Mouse (Mus musculus) heart, postnatal 25 days (tissue): Measurements from ENCODE around the gene Ankdd1a. TPM values are rescaled to one million over a fixed set of nuclear protein-coding genes. Genes with fewer than 3 reads are reported as not detected.

Experiments
- DNase-seq: peaks from one replicate; pipeline ENCODE4 v3.0.0; 2022; ENCODE audit warnings: low spot score
- intact Hi-C: fragments of 180-260 bp; cut with DNase I; formaldehyde crosslinking; loops from one replicate; pipeline ENCODE4 v1.15.1; 2025
- total RNA-seq, 2 experiments: library from RNA; stranded (reverse); gene quantifications; 2 replicates each; pipeline ENCODE4 v1.2.3; 2021

The Ankdd1a gene
- total RNA-seq, 2 experiments from 2014 or later = not detected

DNA sequence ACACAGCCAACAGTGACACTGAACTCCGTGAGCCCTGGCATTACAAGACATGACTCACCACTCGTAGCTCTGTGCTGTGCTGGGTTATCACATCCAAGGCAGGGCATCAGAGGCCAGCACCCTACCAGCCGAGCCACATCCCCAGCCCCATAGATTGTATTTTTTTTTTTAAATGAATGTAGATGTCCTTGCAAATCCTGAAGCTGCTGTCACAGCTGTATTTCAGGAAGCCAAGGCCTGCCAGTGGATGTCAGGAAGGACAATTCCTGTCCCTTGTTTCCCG, 26.4 kb upstream of the Ankdd1a start:
- no peak for DNase-seq

DNA sequence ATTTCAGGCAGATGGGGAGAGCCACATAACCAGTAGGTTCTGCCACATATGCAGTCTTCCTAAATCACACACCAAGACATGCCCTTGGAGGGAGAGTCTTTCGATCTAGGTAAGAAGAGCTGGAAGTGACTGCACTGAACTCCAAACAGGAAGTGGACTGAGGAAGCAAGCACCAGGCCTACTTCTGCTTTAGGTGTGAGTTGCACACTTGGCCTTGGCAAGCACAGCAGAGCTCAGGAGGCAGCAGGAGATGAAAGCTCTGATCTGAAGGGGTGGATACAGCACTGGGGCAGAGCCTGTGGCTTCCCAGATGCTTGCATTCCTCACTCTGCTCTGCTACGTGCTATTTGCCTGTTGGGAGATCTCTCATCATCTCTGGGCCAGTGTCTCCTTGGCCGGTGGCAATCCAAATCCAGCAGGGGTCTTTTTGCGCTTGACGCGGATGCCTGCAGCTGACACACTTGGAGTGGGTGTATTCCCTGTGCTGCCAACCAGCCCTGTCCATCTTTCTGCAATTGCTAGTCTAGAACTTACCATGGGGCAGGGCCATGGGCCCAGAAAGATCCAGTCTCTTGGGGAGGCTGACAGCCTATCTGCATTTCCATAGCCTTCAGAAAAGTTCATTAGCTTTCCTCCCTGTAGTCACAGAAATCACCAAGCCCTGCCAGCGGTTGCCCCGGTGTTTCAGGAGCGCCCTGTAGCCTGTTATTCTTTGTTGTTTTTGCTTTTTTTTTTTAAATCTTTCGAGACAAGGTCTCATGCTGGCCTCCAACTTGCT, 25.8 kb upstream of the Ankdd1a start:
- intact Hi-C loops = no loop called here
- DNase-seq = no peak

More for the DNA sequence above, 26.4 kb upstream of the Ankdd1a start:
- intact Hi-C loops = no loop called here

DNA sequence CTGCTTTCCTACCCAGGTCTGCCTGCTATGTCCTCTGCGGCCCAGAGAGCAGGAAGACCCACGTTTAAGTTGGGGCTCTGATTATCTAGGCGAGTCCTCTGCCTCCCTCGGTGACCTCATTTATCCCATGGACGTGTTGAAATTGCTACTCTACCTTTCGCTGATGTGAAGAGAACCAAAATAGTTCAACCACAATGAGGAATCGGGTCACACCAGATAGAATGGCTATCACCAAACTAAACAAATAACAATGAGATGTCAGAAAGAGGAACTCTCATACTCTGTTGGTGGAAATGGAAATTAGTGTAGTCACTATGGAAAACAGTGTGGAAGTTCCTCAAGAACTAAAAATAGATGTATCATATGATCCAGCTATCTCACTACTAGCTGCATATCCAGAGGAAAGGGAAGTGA, 22.1 kb upstream of the Ankdd1a start:
- intact Hi-C loops = no loop called here
- no peak for DNase-seq

DNA sequence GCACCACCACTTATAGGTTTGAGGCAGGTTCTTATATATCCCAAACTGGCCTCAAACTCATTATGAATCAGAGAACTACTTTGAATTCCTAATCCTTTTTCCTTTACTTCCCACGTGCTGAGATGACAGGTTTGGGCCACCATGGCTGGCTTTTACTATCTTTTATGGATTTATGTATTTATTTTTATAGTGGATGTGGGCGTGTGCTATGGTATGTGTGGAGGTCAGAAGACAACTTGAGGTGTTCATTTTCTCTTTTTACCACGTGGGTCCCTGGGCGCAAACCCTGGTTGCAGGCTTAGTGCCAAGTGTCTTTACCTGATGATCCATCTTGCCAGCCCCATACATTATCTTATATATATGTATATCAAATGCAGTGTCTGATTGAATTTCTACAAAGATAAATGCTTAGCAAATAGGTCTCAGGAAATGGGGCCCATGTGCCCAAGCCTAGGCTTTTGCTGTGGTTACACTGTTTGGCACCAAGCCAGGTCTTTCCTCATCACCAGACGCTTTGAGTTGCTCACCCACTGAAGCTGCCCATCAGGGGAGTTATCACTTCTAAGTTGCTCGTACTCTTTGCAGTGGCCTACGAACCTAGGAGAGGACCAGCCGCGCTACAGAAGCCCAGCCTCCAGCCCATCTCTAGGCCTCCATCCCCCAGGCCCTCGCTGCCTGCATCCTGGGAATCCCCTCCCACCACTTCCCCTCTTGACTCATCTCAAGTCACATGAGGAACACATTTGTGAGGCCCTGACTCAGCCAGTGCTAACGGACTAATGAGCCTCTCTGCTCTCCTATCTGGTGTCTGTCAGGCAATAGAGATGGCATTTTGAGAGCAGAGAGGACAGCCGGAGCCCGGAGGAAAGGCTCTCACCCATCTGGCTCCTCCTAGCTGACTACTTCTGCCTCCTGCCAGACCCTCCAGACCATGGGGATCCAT, 21.4 kb upstream of the Ankdd1a start:
- DNase-seq = no peak
- intact Hi-C loops = no loop called here

DNA sequence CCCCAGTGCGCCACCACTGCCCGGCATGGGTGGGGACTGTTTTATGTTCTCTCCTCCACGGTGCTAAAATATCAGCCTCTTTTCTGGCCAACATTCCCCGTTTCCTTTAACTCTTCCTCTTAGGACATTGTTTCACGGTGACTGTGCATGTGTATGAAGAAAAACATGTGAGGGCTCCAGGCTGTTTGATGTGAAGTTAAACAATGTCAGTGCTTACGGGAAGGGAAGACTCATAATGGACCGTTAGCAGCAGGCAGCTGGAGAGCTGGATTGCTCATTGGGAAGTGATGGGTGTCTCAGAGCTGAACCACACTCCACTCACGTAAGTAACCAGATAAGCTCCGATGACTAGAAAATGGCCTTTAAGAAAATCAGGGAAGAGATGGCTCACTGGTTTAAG, 19.7 kb upstream of the Ankdd1a start:
- DNase-seq = no peak
- intact Hi-C loops = no loop called here

DNA sequence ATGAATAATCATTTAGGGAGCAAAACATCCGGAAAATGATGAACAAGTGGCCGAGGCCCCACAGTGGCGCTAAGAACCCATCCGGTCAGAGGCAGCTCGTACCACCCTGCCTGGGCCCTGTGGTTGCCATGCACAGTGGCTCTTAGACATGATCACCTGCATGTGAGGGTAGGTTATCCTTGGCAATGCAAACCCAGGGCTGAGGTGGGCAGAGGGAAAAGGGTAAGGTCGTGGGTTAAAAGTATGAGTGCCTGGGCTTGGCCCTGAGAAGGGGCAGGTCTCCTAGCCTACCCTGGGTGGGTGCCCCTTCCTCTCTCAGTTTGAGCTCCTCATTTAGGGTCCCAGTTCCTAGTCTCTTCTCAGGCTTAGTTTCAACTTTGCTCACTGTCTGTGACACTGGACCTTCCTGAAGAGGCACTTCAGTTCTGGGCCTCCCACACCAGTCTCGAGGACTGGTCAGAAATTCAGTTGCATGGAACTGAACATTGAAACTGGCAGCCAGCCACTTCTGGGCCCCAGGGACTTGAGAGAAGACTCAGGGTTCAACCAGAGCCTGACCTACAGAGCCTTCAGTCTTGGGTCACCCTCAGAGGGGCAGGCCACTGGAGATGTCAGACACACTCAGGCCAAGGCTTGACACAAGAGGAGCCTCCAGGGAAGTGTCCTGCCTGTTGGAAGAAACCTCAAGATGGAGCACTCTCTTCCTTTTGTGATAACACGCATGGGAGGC, 18.1 kb upstream of the Ankdd1a start:
- DNase-seq = no peak
- intact Hi-C loops = no loop called here

DNA sequence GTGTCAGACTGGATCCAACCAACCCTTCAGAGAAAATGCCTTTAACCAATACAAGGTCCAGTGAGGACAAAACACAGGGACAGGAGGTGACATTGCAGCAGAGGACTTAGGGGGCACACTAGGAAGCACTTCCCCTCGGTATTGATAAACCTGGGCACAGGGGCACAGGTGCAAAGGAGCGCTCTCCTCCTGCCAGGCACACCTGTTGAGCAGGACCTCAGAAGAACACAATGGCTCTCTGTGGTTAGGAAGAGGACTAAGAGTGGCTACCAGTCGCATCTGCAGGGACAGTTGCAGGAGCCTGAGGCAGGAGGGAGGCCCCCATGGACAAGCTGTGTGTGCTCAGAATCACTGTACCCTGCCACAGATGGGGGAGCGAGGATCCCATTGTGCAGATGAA, 16.5 kb upstream of the Ankdd1a start:
- DNase-seq = no peak
- intact Hi-C loops = no loop called here

DNA sequence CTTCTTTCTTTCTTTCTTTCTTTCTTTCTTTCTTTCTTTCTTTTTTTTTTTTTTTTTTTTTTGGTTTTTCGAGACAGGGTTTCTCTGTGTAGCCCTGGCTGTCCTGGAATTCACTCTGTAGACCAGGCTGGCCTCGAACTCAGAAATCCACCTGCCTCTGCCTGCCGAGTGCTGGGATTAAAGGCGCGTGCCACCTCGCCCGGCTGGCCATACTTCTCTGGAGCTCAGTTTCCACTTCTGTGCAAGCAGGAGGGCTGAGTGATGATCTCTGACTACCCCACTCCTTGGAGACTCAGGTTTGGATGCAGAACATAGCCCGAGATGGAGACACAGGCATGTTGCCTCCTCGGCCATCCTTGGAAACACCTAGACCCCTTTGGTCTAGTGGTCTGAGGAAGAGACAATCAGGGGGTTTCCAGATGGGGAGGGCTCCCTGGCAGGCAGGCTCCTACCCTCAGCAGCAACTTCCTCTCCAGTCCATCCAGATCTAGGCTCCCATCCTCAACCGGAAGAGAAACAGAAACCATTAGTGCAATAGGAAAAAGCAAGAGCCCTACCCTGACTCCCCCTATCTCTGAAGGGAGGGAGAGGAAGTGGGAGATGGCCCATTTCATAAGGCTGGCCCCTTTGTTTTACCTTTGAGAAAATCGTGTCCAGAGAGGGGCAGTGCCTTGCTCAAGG, 15.9 kb upstream of the Ankdd1a start:
- DNase-seq = no peak

DNA sequence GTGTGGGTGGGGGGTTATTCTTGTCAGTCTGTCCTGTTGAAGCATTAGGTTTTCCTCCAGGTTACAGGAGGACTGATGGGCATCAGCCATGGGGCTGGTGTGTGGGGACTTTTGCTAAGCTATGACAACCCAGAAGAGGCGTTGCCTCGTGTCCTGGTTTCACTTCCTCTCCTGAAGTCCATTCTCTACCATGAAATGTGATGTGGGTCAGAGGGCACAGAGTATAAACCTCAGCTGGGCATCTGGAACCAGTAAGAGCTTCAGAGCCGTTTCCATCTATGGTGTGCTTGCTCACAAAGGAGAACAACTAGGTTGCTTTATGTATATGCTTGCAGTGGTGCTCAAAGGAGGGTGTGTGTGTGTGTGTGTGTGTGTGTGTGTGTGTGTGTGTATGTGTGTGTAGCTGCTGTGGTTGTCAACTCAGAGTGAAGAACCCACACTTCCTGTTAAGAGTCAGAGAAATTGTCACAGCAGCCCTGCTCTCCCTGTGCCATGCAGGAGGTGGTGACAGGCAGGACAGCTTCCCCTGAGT, 15.3 kb upstream of the Ankdd1a start:
- no peak for DNase-seq
- intact Hi-C loops = no loop called here

More for the DNA sequence above, 15.9 kb upstream of the Ankdd1a start:
- intact Hi-C loops = no loop called here

DNA sequence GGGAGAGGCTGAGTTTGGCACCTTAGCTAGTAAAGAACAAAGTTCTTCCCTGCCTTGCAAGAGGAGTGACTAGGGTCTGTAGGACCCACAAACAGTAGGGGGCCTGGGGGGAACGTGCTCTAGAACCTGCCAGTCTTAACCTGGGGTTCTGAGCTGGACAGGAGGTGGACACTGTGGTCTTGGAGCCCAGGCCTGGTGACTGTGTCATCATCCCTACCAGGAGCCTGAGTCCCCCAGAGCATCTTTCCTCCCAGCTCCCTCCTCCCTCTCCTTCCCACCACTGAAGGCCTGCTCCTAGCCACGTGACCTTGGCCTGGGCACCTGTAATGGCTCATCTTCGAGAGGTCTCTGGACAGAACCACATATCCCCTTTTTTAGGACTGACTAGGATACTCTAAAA, 14.1 kb upstream of the Ankdd1a start:
- intact Hi-C loops = no loop called here
- no peak for DNase-seq

DNA sequence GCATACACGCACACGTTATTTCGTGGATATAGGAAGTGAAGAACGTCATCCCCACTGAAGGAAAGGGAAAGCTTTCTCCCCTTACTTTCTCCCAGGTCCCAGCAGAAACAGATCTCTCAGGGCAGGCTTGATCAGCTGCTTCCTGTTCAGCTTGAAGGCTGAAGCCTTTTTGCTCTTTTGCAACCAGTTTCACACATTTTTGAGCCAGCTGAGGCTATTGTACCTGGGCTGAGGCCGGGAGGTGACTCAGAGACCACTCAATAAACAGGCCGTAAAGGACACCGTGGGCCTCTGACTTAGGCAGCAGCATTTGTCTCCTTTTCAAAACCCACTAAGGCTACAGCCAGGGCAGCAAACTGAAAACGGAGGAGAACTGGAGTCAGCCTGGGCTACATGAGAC, 13.0 kb upstream of the Ankdd1a start:
- intact Hi-C loops = no loop called here
- no peak for DNase-seq

DNA sequence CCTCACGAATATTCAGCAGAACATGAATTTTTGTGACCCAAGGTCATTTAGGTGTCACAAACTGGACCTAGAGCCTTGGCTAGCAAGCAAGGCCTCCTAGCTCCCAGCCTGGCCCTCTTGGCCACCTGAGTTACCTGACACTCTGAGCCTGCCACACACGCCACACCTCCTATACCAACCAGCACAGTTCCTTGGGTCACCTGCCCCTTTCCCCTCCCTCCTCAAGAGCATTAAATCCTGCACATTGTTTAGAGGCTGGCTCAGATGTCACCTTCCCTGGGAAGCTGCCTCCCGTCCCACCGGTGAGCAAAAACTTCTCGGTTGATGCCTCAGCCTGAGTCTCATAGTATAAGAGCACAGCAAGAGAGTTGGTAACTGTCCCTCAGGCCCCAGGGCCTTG, 11.3 kb upstream of the Ankdd1a start:
- intact Hi-C loops = no loop called here
- DNase-seq = no peak

DNA sequence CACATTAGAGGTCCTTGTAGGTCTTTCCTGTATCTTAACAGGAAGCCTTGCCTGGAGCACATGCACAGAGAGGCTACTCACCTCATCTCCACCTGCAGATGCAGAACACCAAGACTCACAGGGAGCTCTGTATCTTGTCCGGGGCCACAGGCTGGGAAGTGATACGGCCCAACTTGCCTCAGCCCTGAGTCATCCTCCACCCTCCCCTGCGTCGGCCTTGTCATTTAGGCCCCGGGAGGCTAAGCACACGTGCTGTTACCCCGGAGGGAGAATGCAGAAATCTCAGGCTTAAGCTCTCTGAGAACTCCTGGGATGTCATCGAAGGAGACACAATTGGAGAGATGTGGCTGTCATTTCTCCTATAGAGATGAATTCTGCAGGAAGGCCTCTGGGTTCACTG, 9.7 kb upstream of the Ankdd1a start:
- intact Hi-C loops = no loop called here
- no peak for DNase-seq

DNA sequence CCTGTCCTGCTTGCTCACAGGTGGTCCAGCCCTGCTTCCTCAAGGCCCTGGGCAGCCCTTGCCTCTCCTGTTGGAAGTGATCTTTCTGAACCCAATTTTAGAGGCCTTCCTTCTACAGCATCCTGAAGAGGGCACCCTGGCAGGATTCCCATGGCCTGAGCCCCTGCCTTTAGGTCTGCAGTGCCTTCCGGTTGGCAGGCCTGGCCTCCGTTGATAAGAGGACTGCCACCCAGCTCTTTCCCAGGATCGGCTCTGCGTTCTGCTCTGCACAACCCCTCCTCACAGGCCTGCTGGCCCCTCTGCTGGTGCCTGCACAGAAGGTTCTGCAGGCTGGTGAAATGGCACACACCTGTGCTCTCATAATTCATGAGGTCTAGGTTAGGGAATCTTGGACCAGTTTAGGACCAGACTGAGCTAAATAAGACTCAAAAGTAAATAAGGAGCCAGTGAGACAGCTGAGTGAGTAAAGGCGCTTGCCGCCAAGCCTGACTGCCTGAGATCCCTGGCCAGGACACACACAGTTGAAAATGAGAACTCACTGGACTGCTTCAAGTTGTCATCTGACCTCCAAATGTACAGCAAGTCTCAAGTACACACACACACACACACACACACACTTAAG, 8.5 kb upstream of the Ankdd1a start:
- no peak for DNase-seq
- intact Hi-C loops = no loop called here

DNA sequence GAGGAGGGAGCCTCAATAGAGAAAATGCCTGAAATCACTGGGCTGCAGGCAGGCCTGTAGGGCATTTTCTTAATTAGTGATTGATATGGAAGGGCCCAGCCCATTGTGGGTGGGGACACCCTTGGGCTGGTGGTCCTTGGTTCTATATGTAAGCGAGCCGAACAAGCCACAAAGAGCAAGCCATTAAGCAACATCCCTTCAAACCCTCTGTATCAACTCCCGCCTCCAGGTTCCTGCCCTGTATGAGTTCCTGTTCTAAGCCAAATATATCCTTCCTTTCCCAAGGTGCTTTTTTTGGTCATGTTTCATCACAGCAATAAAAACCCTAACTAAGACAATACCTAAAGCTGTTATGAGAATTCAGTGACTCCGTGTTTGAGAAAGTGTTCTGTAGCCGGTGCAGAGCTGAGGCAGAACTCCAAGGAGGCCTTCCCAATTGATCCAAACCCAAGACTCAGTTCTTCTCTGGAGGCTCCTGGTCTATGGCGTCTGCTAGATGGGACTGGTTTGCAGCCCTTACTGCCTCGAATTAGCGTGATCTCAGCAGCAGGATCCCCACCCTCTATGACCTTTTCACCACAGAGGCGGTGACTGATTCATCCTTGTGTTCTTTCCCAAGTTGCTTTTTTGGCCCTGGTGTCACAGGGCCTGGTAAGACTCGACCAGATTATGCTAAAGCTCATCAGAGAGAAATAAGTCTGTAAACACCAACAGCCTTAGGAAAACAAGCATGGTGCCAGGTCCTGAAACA, 5.6 kb upstream of the Ankdd1a start:
- peak; percentile 19 for DNase-seq

DNA sequence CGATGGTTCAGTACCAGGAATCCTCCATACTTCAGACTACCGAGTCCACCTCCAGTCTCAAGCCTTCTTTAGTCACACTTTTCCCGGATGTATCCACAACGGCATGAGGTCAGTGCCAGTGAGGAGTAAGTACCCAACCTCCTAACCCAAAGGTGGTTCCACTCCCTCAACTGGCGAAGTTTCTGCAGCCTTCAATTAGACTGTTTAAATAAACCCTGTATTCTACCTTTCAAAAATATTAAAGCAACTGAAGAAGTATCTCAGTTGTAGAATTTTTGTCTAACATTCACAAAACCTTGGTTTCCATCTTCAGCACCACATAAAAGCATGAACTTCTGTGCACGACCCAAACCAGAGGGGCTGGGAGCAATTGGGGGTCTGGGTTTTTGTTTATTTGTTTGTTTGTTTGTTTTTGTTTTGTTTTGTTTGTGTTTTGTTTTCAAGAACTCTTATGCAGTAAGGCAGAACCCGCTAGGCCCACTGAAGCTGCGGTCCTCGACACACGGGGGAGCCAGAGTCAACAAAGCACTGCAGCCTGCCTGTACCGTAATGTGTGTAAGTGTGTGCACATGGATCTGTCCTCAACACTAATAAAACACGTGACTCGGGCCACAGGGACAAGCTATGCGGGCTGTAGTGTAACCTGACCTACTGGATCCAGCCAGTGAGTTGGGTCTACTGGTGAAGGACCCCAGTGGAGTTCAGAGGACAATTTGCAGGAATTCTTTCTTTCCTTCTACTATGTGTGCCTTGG, 3.8 kb upstream of the Ankdd1a start:
- intact Hi-C loops = loop anchor here (1.0 to 5.0 kb wide), 3 partner anchors 25 to 139 kb away; no protein-coding TSS in a partner anchor
- peak; percentile 69 for DNase-seq

More for the DNA sequence above, 5.6 kb upstream of the Ankdd1a start:
- intact Hi-C loops = loop anchor here (2.0 kb wide), 1 partner anchor 23 kb away; no protein-coding TSS in a partner anchor

DNA sequence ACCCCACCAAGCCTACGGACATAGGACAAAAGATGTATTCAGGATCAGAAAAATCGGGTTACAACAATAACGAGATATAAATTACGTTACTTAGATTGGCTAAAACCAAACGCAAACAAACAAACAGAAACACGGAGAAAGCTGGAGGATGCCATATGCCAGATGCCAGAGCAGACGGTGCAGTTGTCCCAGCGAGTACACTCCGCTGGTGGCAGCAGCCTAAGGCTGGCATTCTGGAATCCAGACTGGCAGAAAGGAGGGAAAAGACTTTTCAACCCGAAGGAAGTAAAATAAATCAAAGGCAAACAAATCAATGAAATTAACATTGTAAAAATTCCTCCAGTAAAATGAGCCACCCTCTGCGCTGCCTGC, 498 bp upstream of the Ankdd1a start:
- intact Hi-C loops = loop anchor here (5.0 kb wide), 1 partner anchor 142 kb away; no protein-coding TSS in a partner anchor
- no peak for DNase-seq

DNA sequence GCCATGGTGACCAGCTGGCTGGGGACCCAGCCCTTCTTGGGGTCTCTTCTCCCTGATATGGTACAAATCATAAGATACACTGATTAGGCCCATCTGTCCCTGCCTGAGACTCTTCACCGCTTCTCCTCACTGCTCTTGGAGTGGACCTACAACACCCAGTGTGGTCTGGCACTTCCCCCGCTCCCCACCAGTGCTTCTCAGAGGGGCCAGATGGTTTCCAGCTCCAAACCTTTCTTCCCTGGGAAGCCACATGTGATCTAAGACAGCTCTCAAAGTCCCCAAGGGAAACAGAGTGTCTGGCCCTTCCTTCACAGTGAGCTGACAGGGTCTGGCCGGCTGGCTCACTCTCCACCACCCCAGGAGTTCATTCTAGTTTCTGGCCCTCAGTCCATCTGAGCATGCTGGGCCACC, 5.1 kb downstream of the Ankdd1a start:
- no peak for DNase-seq
- intact Hi-C loops = no loop called here
